ENCODE assay signal across 8 mouse cellular contexts in genomic region chr9:70260324-70260841, GRCm38 (mm10). TPM values are rescaled to one million over a fixed set of nuclear protein-coding genes. Genes with fewer than 3 reads are reported as not detected.
DNase-seq lines count a peak whose midpoint lies in the region; ATAC-seq and TF ChIP-seq lines count a peak whose summit lies in the region.
"Had no signal": no experiment of that assay in that cellular context is flagged by ENCODE, and none has a peak within 500 bp of the region (broad histone marks: within the 10 kb centered on the region; RNA-seq: fewer than 3 reads in every experiment).

No protein-coding gene starts in this region.

- H3K9me3 ChIP-seq in limb, embryonic 12.5 days = no peaks in the 10 kb centered on the region
- H3K9me3 ChIP-seq: neural tube, embryonic 12.5 days had no signal

- WGBS in limb, embryonic 12.5 days = 42% methylated on average over 9 of the region's 9 CpGs
- WGBS in thymus, adult 2 months = 55% methylated on average over 9 of the region's 9 CpGs

- H3K36me3 ChIP-seq in limb, embryonic 12.5 days = no peaks in the 10 kb centered on the region
- H3K36me3 ChIP-seq in thymus, adult 2 months (ENCODE audit: control insufficient read depth, insufficient read depth, low read length) = no peaks in the 10 kb centered on the region
- H3K36me3 ChIP-seq: neural tube, embryonic 12.5 days had no signal

- peak overlapping the region; percentile 42; the same call in 1 of the 2 replicates for H3K27ac ChIP-seq in limb, embryonic 12.5 days
- H3K27ac ChIP-seq in thymus, adult 2 months (ENCODE audit: control insufficient read depth, insufficient read depth, low read length) = no peak overlapping the region
- H3K27ac ChIP-seq: neural tube, embryonic 12.5 days had no signal

- ATAC-seq in granulocyte monocyte progenitor cell, adult 5-6 weeks (replicated peaks; ENCODE audit: poor library complexity, severe bottlenecking) = peak; percentile 88
- ATAC-seq in limb, embryonic 12.5 days (ENCODE audit: insufficient number of reproducible peaks, insufficient read depth, low FRiP score, low TSS enrichment, low read depth) = no peak

- peaks cover 64% of the 10 kb centered on the region for H3K4me1 ChIP-seq in limb, embryonic 12.5 days (replicated peaks)
- peaks cover 5% of the 10 kb centered on the region for H3K4me1 ChIP-seq in thymus, adult 2 months (replicated peaks; ENCODE audit: control insufficient read depth, insufficient read depth, low read length)

- H3K4me3 ChIP-seq in limb, embryonic 12.5 days (replicated peaks) = no peak overlapping the region
- H3K4me3 ChIP-seq in thymus, adult 2 months (ENCODE audit: control insufficient read depth, insufficient read depth, low read length) = no peak overlapping the region
- H3K4me3 ChIP-seq: neural tube, embryonic 12.5 days had no signal

- no peaks in the 10 kb centered on the region for H3K27me3 ChIP-seq in limb, embryonic 12.5 days
- H3K27me3 ChIP-seq in thymus, adult 2 months (ENCODE audit: control insufficient read depth, insufficient read depth, low read length) = no peaks in the 10 kb centered on the region
- H3K27me3 ChIP-seq: neural tube, embryonic 12.5 days had no signal

- no peak overlapping the region for H3K4me2 ChIP-seq in limb, embryonic 12.5 days
- H3K4me2 ChIP-seq: neural tube, embryonic 12.5 days had no signal

- no peak overlapping the region for H3K9ac ChIP-seq in limb, embryonic 12.5 days (replicated peaks)
- H3K9ac ChIP-seq: neural tube, embryonic 12.5 days had no signal

- DNase-seq in 3134 (ENCODE audit: extremely low read depth, insufficient read length, low spot score) (peak; percentile 32), A20 (ENCODE audit: low read depth, low spot score) (peak; percentile 58)
- DNase-seq in cerebellum, postnatal 4 days (ENCODE audit: low spot score in 2 of 2) = no peak
- no peak for DNase-seq in thymus, postnatal 36 days
- DNase-seq in thymus, adult 2 months = no peak

- TF ChIP-seq CTCF in thymus, adult 2 months (IDR thresholded peaks at IDR 0.05; ENCODE audit: borderline replicate concordance, control insufficient read depth, extremely low read depth, insufficient read depth, low read length, poor library complexity) = no peak

- no peak for TF ChIP-seq POLR2A in thymus, adult 2 months (IDR thresholded peaks at IDR 0.05; ENCODE audit: control insufficient read depth, extremely low read depth, insufficient read depth, low read length, poor library complexity)

RNA-seq across cellular contexts. Expression of gene Myo1e, which starts 53.2 kb away (rescaled TPM):
- total RNA-seq in granulocyte monocyte progenitor cell, adult 5-6 weeks (2014; fragmentation: Nextera tagmentation) = 0.94 TPM in 1 of 2 replicates, not detected in the other
- total RNA-seq in granulocyte monocyte progenitor cell, adult 5-6 weeks (2017) = 0.17 and 0.21 TPM in 2 replicates
- polyA plus RNA-seq in limb, embryonic 12.5 days (2016; fragmentation: Nextera tagmentation; extraction: Ambion mirVana) = 24.6 and 26.8 TPM in 2 replicates
- polyA plus RNA-seq in thymus, adult 2 months (2012; rRNA removed) = 3.6 and 3.7 TPM in 2 replicates

Comparison
In these comparisons a context has a peak if more than half of its experiments do, and no peak if none do; other contexts are left out.
1. DNase-seq: peak in 3134 (single experiment) and A20 (single experiment); none in cerebellum, postnatal 4 days (0 of 2), thymus, postnatal 36 days (0 of 2) and thymus, adult 2 months (single experiment).